Mouse (Mus musculus): ENCODE measurements at regions not wholly inside any gene's neighbourhood (a gene's known extent, or its start where the extent isn't known, plus 50 kb on each side); places are given as distances from the start of the nearest gene placed in this dataset.
"Not testable (repeated sequence)": the region's sequence is repeated elsewhere in the genome, so short reads cannot be mapped to it uniquely, and the experiment has no call there.

DNA sequence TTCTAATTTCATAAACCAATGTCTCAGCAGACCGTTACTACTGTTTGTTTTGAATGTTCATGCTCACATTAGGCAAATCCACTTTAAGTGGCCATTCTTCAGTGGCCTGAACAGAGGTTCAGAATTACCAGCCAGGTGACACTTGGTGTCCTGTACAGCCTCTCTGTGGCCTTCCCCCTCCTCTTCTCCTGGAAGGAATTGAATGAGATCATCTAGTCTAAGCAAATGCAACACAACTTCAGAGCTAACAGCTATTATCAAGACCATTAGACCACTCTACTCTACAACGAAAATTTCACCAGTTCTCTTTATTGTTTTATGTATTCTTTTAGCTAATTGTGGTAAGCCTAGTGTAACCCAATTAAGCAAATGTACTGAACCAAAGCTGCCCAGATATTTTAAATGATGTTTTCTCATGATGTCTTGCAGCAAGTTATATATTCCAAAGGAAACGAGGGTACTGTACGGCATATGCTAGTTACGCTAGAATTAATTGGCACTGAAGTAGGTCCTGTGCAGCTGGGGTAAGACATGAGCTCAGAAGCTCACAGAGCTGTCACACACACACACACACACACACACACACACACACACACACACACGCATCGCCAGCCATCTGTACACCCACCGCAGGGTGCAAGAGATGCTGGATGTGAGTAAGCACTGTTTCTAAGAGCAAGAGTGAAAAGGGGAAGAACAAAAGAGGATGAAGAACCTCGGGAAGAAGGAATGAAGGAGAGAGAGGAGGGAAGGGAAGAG, 176.7 kb upstream of the Afdn start:
- no peaks in the 10 kb centered on the region for H3K27me3 ChIP-seq (ENCODE audit: control insufficient read depth, insufficient read depth, low read length)
- no peak overlapping the region for H3K4me2 ChIP-seq (replicated peaks; ENCODE audit: low read depth, low read length)
- no peaks in the 10 kb centered on the region for H3K4me1 ChIP-seq (ENCODE audit: control insufficient read depth, insufficient read depth, low read length)
- no peaks in the 10 kb centered on the region for H3K9me3 ChIP-seq (ENCODE audit: control insufficient read depth, low read depth, low read length)
- ATAC-seq (ENCODE audit: insufficient number of reproducible peaks, insufficient read depth, low FRiP score, low read depth), result no peak
- no peak overlapping the region for H3K27ac ChIP-seq (ENCODE audit: low read length)
- 73% methylated on average over 9 of the region's 9 CpGs for WGBS
- no peak overlapping the region for H3K9ac ChIP-seq (replicated peaks; ENCODE audit: low read depth, low read length)
- no peak overlapping the region for H3K4me3 ChIP-seq (ENCODE audit: low read depth, low read length)
- H3K36me3 ChIP-seq (ENCODE audit: control insufficient read depth, insufficient read depth, low read length), result no peaks in the 10 kb centered on the region

GRCm38 (mm10) chr17:13584394-13584793, 175.9 kb upstream of the Afdn start:
- Histone ChIP-seq H3K36me3 (ENCODE audit: control insufficient read depth, insufficient read depth, low read length) (no peaks in the 10 kb centered on the region), H3K9ac (replicated peaks; ENCODE audit: low read depth, low read length) (no peak overlapping the region), H3K4me1 (ENCODE audit: control insufficient read depth, insufficient read depth, low read length) (no peaks in the 10 kb centered on the region), H3K9me3 (ENCODE audit: control insufficient read depth, low read depth, low read length) (no peaks in the 10 kb centered on the region), H3K4me2 (replicated peaks; ENCODE audit: low read depth, low read length) (no peak overlapping the region), H3K4me3 (ENCODE audit: low read depth, low read length) (no peak overlapping the region), H3K27ac (ENCODE audit: low read length) (no peak overlapping the region), H3K27me3 (ENCODE audit: control insufficient read depth, insufficient read depth, low read length) (no peaks in the 10 kb centered on the region)
- 58% methylated on average over 4 of the region's 4 CpGs for WGBS
- ATAC-seq (ENCODE audit: insufficient number of reproducible peaks, insufficient read depth, low FRiP score, low read depth), result no peak

DNA sequence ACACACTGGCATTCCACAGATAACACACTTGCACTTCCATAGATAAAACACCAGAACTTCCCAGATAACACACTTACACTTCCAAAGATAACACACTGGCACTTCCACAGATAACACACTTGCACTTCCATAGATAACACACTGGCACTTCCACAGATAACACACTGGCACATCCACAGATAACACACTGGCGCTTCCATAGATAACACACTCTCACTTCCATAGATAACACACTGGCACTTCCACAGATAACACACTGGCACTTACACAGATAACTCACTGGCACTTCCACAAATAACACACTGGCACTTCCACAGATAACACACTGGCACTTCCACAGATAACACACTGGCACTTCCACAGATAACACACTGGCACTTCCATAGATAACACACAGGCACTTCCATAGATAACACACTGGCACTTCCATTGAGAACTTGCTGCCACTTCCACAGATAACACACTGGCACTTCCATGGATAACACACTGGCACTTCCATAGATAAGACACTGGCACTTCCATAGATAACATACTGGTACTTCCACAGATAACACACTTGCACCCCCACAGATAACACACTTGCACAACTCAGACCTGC, 170.0 kb upstream of the Afdn start:
- not testable (repeated sequence) for H3K36me3 ChIP-seq (ENCODE audit: control insufficient read depth, insufficient read depth, low read length); H3K9me3 ChIP-seq (ENCODE audit: control insufficient read depth, low read depth, low read length); H3K4me1 ChIP-seq (ENCODE audit: control insufficient read depth, insufficient read depth, low read length); H3K27me3 ChIP-seq (ENCODE audit: control insufficient read depth, insufficient read depth, low read length); ATAC-seq (ENCODE audit: insufficient number of reproducible peaks, insufficient read depth, low FRiP score, low read depth); H3K27ac ChIP-seq (ENCODE audit: low read length); H3K9ac ChIP-seq (replicated peaks; ENCODE audit: low read depth, low read length); H3K4me3 ChIP-seq (ENCODE audit: low read depth, low read length); H3K4me2 ChIP-seq (replicated peaks; ENCODE audit: low read depth, low read length)
- 69% methylated on average over 1 of the region's 1 CpGs for WGBS
